Mouse (Mus musculus): ENCODE measurements around the gene Hoxa2. TPM values are rescaled to one million over a fixed set of nuclear protein-coding genes. Genes with fewer than 3 reads are reported as not detected.

Gene Hoxa2
- polyA plus RNA-seq, 1 experiment from 2014 or later = 14.4 TPM

- DNase-seq = no peak
Measured at GRCm38 (mm10) chr6:52139115-52139514, 25.5 kb downstream of the Hoxa2 start.

GRCm38 (mm10) chr6:52138576-52138975 is 26.1 kb downstream of the Hoxa2 start:
- WGBS = 51% methylated on average over 10 of the region's 10 CpGs

More at GRCm38 (mm10) chr6:52139115-52139514, 25.5 kb downstream of the Hoxa2 start:
- whole genome bisulfite sequencing = 81% methylated on average over 5 of the region's 5 CpGs
- H3K9me3 ChIP-seq (ENCODE audit: low read depth, low read length) = no peaks in the 10 kb centered on the region
- no peak overlapping the region for H3K9ac ChIP-seq
- H3K4me1 ChIP-seq (ENCODE audit: insufficient read depth) = no peaks in the 10 kb centered on the region
- no peak for TF ChIP-seq CTCF (IDR thresholded peaks at IDR 0.05; ENCODE audit: low read depth)
- H3K4me2 ChIP-seq = no peak overlapping the region
- H3K36me3 ChIP-seq (ENCODE audit: insufficient read depth) = no peaks in the 10 kb centered on the region
- H3K27ac ChIP-seq (ENCODE audit: low read depth) = no peak overlapping the region
- no peaks in the 10 kb centered on the region; the same call in 1 of the 2 replicates for H3K27me3 ChIP-seq (ENCODE audit: insufficient read depth, low read length)
- no peak for ATAC-seq (ENCODE audit: insufficient read depth)
- H3K4me3 ChIP-seq (ENCODE audit: low read depth, low read length) = no peak overlapping the region

DNA sequence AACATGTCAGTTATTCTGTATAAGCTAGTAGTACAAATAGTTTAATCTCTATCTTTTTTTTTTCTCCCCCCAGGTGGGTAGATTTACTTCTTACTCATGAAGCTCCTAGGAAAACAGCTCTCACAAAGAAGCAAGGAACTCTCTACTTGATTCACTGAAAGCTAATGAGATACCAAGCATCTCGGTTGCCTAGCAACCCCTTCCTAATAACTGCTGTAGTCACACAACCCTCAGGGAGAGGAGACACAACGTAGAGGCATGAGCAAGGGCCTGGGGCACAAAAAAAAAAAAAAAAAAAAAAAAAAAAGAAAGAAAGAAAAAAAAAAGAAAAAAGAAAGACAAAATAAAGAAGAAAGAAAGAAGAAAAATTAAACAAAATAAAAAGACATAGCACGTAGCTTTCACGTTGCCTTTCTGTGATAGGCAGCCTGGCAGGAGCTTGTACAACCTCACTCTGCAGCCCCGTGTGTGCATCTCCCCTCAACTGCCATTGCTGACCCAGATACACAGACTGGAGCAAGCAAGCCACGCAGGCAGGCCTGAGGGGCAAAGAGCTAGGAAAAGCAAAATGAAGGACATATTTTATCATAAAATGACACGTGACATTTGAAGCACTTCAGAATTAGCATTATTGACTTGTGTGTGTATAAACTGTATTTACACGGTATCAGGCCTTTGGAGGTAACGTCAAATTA is 26.6 kb downstream of the Hoxa2 start:
- no peaks in the 10 kb centered on the region; the same call in 1 of the 2 replicates for H3K27me3 ChIP-seq (ENCODE audit: insufficient read depth, low read length)

More at GRCm38 (mm10) chr6:52138576-52138975, 26.1 kb downstream of the Hoxa2 start:
- Histone ChIP-seq H3K36me3 (ENCODE audit: insufficient read depth) (no peaks in the 10 kb centered on the region), H3K27ac (ENCODE audit: low read depth) (no peak overlapping the region), H3K4me3 (ENCODE audit: low read depth, low read length) (no peak overlapping the region), H3K9me3 (ENCODE audit: low read depth, low read length) (no peaks in the 10 kb centered on the region), H3K9ac (no peak overlapping the region), H3K27me3 (ENCODE audit: insufficient read depth, low read length) (no peaks in the 10 kb centered on the region; the same call in 1 of the 2 replicates), H3K4me2 (no peak overlapping the region), H3K4me1 (ENCODE audit: insufficient read depth) (no peaks in the 10 kb centered on the region)
- TF ChIP-seq CTCF (IDR thresholded peaks at IDR 0.05; ENCODE audit: low read depth) = no peak
- DNase-seq (no peak), ATAC-seq (ENCODE audit: insufficient read depth) (no peak)

DNA sequence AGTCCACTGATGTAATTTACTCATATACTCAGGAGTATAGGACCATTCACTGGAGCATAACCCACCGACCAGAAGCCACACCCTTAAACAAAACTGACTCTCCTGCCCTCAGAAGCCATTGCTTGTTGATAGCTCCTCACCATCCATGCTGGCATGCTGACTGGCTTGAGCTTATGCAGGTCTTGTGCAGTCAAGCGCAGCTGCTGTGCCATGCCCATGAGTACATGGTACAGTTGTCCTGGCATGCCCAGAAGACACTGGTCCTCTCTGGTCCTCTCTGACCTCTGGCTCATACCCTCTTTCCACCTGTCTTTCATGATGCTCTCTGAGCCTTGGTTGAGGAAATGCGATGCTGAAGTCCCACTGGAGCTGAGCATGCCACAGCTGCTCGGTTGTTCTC is 41.0 kb downstream of the Hoxa2 start:
- Histone ChIP-seq H3K9ac (no peak overlapping the region), H3K4me1 (ENCODE audit: insufficient read depth) (no peaks in the 10 kb centered on the region), H3K4me3 (ENCODE audit: low read depth, low read length) (no peak overlapping the region), H3K27me3 (ENCODE audit: insufficient read depth, low read length) (no peaks in the 10 kb centered on the region), H3K9me3 (ENCODE audit: low read depth, low read length) (peaks cover 6% of the 10 kb centered on the region; the same call in 1 of the 2 replicates), H3K36me3 (ENCODE audit: insufficient read depth) (no peaks in the 10 kb centered on the region), H3K27ac (ENCODE audit: low read depth) (no peak overlapping the region), H3K4me2 (no peak overlapping the region)
- no peak for TF ChIP-seq CTCF (IDR thresholded peaks at IDR 0.05; ENCODE audit: low read depth)
- DNase-seq (no peak), ATAC-seq (ENCODE audit: insufficient read depth) (no peak)
- 80% methylated on average over 4 of the region's 4 CpGs for WGBS

More for the DNA sequence above, 26.6 kb downstream of the Hoxa2 start:
- no peak for ATAC-seq (ENCODE audit: insufficient read depth)
- WGBS = 60% methylated on average over 9 of the region's 9 CpGs
- peak; percentile 44 for DNase-seq
- H3K9me3 ChIP-seq (ENCODE audit: low read depth, low read length) = no peaks in the 10 kb centered on the region
- H3K27ac ChIP-seq (ENCODE audit: low read depth) = no peak overlapping the region
- H3K36me3 ChIP-seq (ENCODE audit: insufficient read depth) = no peaks in the 10 kb centered on the region
- H3K4me2 ChIP-seq = no peak overlapping the region
- no peak for TF ChIP-seq CTCF (IDR thresholded peaks at IDR 0.05; ENCODE audit: low read depth)
- H3K4me1 ChIP-seq (ENCODE audit: insufficient read depth) = no peaks in the 10 kb centered on the region
- no peak overlapping the region for H3K4me3 ChIP-seq (ENCODE audit: low read depth, low read length)
- no peak overlapping the region for H3K9ac ChIP-seq

- TF ChIP-seq CTCF (IDR thresholded peaks at IDR 0.05; ENCODE audit: low read depth) = no peak
- Histone ChIP-seq H3K27ac (ENCODE audit: low read depth) (no peak overlapping the region), H3K9ac (no peak overlapping the region), H3K4me3 (ENCODE audit: low read depth, low read length) (no peak overlapping the region), H3K27me3 (ENCODE audit: insufficient read depth, low read length) (no peaks in the 10 kb centered on the region), H3K36me3 (ENCODE audit: insufficient read depth) (no peaks in the 10 kb centered on the region), H3K9me3 (ENCODE audit: low read depth, low read length) (no peaks in the 10 kb centered on the region), H3K4me1 (ENCODE audit: insufficient read depth) (no peaks in the 10 kb centered on the region), H3K4me2 (no peak overlapping the region)
- ATAC-seq (ENCODE audit: insufficient read depth) (no peak), DNase-seq (no peak)
- 32% methylated on average over 3 of the region's 3 CpGs for WGBS
Measured at GRCm38 (mm10) chr6:52121173-52121572, 43.5 kb downstream of the Hoxa2 start.

DNA sequence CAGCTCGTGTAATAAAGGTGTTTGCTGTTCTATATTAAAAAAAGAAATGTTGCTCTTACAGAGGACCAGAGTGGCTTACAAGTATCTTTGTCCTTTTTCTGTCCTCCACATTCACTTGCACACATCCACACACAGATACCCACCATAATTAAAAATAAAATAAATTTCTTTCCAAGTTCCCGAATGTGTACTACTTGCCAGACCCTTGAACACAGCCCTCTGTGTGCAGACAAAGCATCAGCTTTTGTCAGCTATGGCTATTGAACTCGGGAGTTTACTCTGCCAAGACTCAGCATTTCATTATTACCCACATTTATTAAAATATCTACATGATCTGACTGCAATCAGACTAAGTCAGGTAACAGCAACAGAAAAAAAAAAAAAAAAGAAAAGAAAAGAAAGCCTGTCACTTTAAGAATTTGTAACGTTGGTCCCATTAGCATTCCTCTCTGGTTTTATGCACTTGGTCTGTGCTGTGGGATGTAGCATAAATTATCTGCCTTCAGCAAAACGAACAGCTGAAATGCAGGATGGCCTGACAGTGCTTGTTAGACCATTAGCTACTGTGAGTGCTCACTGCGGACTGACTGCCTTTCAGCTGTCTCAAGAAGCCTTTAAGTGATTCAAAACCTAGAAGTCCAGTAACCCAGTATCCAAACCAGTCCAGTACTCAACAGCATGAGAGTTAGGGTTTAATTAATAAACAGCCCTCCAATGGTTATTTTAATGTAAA is 45.6 kb downstream of the Hoxa2 start:
- H3K9me3 ChIP-seq (ENCODE audit: low read depth, low read length) = no peaks in the 10 kb centered on the region
- no peak overlapping the region for H3K4me2 ChIP-seq
- WGBS = 15% methylated on average over 6 of the region's 6 CpGs
- H3K4me1 ChIP-seq (ENCODE audit: insufficient read depth) = 0 out of 2 replicates have a peak, but pooled peaks cover 8% of the 10 kb centered on the region
- DNase-seq (no peak), ATAC-seq (ENCODE audit: insufficient read depth) (no peak)
- no peak overlapping the region for H3K4me3 ChIP-seq (ENCODE audit: low read depth, low read length)
- peaks cover 3% of the 10 kb centered on the region; the same call in 1 of the 2 replicates for H3K27me3 ChIP-seq (ENCODE audit: insufficient read depth, low read length)
- TF ChIP-seq CTCF (IDR thresholded peaks at IDR 0.05; ENCODE audit: low read depth) = no peak
- no peaks in the 10 kb centered on the region for H3K36me3 ChIP-seq (ENCODE audit: insufficient read depth)
- no peak overlapping the region for H3K9ac ChIP-seq
- H3K27ac ChIP-seq (ENCODE audit: low read depth) = no peak overlapping the region

DNA sequence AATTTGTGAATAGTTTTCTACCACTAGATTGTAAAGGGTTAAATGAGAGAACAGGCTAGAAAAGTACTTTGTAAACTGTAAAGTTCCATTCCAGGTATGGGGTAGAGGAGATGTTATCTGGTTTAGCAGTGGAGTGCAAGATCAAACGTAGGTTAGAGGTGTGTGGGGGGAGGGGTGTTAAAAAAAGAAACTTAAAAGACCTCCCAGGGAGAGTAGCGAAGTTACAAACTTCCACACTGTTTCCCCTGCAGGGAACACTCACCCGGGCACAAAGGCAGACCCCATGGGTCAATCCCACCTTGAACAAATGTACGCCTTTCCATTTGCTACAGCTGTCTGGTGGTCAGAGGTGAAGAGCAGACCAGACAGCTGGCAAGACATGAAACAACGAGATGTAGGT is 48.7 kb downstream of the Hoxa2 start:
- 17% methylated on average over 5 of the region's 5 CpGs for WGBS
- H3K9ac ChIP-seq = no peak overlapping the region
- no peak overlapping the region for H3K4me3 ChIP-seq (ENCODE audit: low read depth, low read length)
- no peak overlapping the region for H3K27ac ChIP-seq (ENCODE audit: low read depth)
- H3K36me3 ChIP-seq (ENCODE audit: insufficient read depth) = no peaks in the 10 kb centered on the region
- no peaks in the 10 kb centered on the region for H3K9me3 ChIP-seq (ENCODE audit: low read depth, low read length)
- H3K4me2 ChIP-seq = peak overlapping the region; percentile 33
- H3K27me3 ChIP-seq (ENCODE audit: insufficient read depth, low read length) = peaks cover 6% of the 10 kb centered on the region
- 0 out of 2 replicates have a peak, but pooled peaks cover 8% of the 10 kb centered on the region for H3K4me1 ChIP-seq (ENCODE audit: insufficient read depth)
- DNase-seq (no peak), ATAC-seq (ENCODE audit: insufficient read depth) (no peak)
- no peak for TF ChIP-seq CTCF (IDR thresholded peaks at IDR 0.05; ENCODE audit: low read depth)

Other genes starting within 250 kb of the Hoxa2 start
- 61.2 and 67.4 TPM in 2 replicates for gene Skap2, start 152.3 kb downstream of the Hoxa2 start, polyA plus RNA-seq (2014; fragmentation: Nextera tagmentation; extraction: Ambion mirVana)
- 1.8 and 1.9 TPM in 2 replicates for gene Hoxa1, start 6.5 kb downstream of the Hoxa2 start, polyA plus RNA-seq (2014; fragmentation: Nextera tagmentation; extraction: Ambion mirVana)
- 2.3 and 2.6 TPM in 2 replicates for gene 5730596B20Rik, start 12.7 kb upstream of the Hoxa2 start, polyA plus RNA-seq (2014; fragmentation: Nextera tagmentation; extraction: Ambion mirVana)
- 7.0 and 7.7 TPM in 2 replicates for gene Hoxa4, start 26.9 kb upstream of the Hoxa2 start, polyA plus RNA-seq (2014; fragmentation: Nextera tagmentation; extraction: Ambion mirVana)
- gene Hoxa5, start 39.8 kb upstream of the Hoxa2 start, polyA plus RNA-seq (2014; fragmentation: Nextera tagmentation; extraction: Ambion mirVana) = 58.3 and 58.5 TPM in 2 replicates
- 4.0 and 5.1 TPM in 2 replicates for gene Hoxa6, start 43.9 kb upstream of the Hoxa2 start, polyA plus RNA-seq (2014; fragmentation: Nextera tagmentation; extraction: Ambion mirVana)
- gene Hoxa3, start 48.5 kb upstream of the Hoxa2 start, polyA plus RNA-seq (2014; fragmentation: Nextera tagmentation; extraction: Ambion mirVana) = 10.3 and 11.3 TPM in 2 replicates
- gene Gm28308, start 48.5 kb upstream of the Hoxa2 start, polyA plus RNA-seq (2014; fragmentation: Nextera tagmentation; extraction: Ambion mirVana) = not detected in 2 replicates
- 5.8 and 7.4 TPM in 2 replicates for gene Hoxa7, start 57.0 kb upstream of the Hoxa2 start, polyA plus RNA-seq (2014; fragmentation: Nextera tagmentation; extraction: Ambion mirVana)
- gene Hoxa9, start 66.3 kb upstream of the Hoxa2 start, polyA plus RNA-seq (2014; fragmentation: Nextera tagmentation; extraction: Ambion mirVana) = 0.19 TPM in 1 of 2 replicates, not detected in the other
- gene Hoxa10, start 76.0 kb upstream of the Hoxa2 start, polyA plus RNA-seq (2014; fragmentation: Nextera tagmentation; extraction: Ambion mirVana) = not detected in 2 replicates
- not detected in 2 replicates for gene Hoxa11, start 81.0 kb upstream of the Hoxa2 start, polyA plus RNA-seq (2014; fragmentation: Nextera tagmentation; extraction: Ambion mirVana)
- not detected in 2 replicates for gene Hoxa13, start 96.0 kb upstream of the Hoxa2 start, polyA plus RNA-seq (2014; fragmentation: Nextera tagmentation; extraction: Ambion mirVana)
- not detected in 2 replicates for gene Evx1, start 148.7 kb upstream of the Hoxa2 start, polyA plus RNA-seq (2014; fragmentation: Nextera tagmentation; extraction: Ambion mirVana)